Mouse (Mus musculus) limb, embryonic 13.5 days (tissue): ENCODE measurements at regions not wholly inside any gene's neighbourhood (a gene's known extent, or its start where the extent isn't known, plus 50 kb on each side); places are given as distances from the start of the nearest gene placed in this dataset.

Source experiments
- ATAC-seq: fragments of 200-750 bp; cut with Nextera tagmentation; 2 replicates; pipeline ENCODE4 v1.8.0; 2017; ENCODE audit warnings: low read depth, moderate number of reproducible peaks, moderate TSS enrichment; ENCODE audit not compliant: low FRiP score
- H3K27ac ChIP-seq: fragments of 300-500 bp; sonication (generic); 2 replicates; pipeline ENCODE4 v1.5.1; 2015; ENCODE audit warnings: inconsistent platforms, mild to moderate bottlenecking, moderate library complexity
- H3K27me3 ChIP-seq: fragments of 300-500 bp; sonication (generic); 2 replicates; pipeline ENCODE4 v1.6.1; 2015; ENCODE audit warnings: mild to moderate bottlenecking, inconsistent platforms
- H3K36me3 ChIP-seq: fragments of 300-500 bp; sonication (generic); 2 replicates; pipeline ENCODE4 v1.6.1; 2015; ENCODE audit warnings: inconsistent platforms, mild to moderate bottlenecking, moderate library complexity
- H3K4me1 ChIP-seq: fragments of 300-500 bp; sonication (generic); 2 replicates; pipeline ENCODE4 v1.6.1; 2015; ENCODE audit warnings: inconsistent platforms
- H3K4me2 ChIP-seq: fragments of 300-500 bp; sonication (generic); replicated peaks from 2 replicates; pipeline ENCODE4 v1.6.1; 2015; ENCODE audit warnings: inconsistent platforms, mild to moderate bottlenecking, moderate library complexity
- H3K4me3 ChIP-seq: fragments of 300-500 bp; sonication (generic); 2 replicates; pipeline ENCODE4 v1.5.1; 2015; ENCODE audit warnings: moderate library complexity, mild to moderate bottlenecking, inconsistent platforms
- H3K9ac ChIP-seq: fragments of 300-500 bp; sonication (generic); 2 replicates; pipeline ENCODE4 v1.6.1; 2015; ENCODE audit warnings: mild to moderate bottlenecking, inconsistent platforms
- H3K9me3 ChIP-seq: fragments of 300-500 bp; sonication (generic); 2 replicates; pipeline ENCODE4 v1.6.1; 2016; ENCODE audit warnings: inconsistent platforms
- WGBS: fragments of 180-500 bp; shearing (Covaris S2); methylation state at CpG from one replicate; pipeline ENCODE4 v1.1.7; 2015; 5-methylcytosine and 5-hydroxymethylcytosine counted together

DNA sequence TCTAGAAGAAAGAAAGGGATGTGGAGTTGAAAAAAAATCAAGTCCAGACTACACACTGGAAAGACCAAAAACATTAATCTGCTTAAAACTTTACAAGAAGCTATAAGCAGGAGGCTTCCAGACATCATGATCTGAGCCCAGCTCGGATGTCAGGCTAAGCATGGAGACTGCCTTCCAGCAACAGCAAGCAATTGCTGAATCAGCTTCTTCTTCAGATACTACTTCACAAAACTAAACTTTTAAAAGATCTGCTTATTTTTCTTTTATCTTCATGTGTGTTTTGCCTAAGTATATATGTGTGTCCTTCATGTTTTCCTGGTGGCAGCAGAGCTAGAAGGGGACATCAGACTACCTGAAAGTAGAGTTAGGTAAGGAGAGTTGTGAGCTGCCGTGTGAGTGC is 266.6 kb upstream of the 4930412O13Rik start:
- WGBS = 60% methylated on average over 2 of the region's 2 CpGs
- H3K36me3 ChIP-seq = no peaks in the 10 kb centered on the region
- H3K9ac ChIP-seq = no peak overlapping the region

DNA sequence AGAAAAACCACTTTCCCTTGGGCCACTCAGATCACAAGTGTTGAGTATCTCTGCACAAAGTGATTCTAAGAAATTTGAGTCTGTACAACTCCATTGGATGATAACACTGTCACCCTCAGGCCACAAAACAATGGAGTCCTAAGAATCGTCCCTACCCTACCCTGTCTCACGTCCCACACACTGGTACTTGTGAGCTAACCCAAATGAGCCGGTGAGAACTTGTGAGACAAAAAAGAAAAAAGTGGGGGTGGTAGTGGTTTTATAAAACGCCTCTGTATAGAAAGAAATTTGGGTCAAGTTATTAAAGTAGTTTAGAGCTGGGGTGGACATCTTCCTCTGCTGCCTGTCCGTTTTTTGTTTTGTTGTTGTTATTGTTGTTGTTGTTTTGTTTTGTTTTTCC is 264.8 kb upstream of the 4930412O13Rik start:
- Histone ChIP-seq H3K4me1 (0 out of 2 replicates have a peak, but pooled peaks cover 7% of the 10 kb centered on the region), H3K4me2 (no peak overlapping the region), H3K27me3 (no peaks in the 10 kb centered on the region), H3K9ac (no peak overlapping the region), H3K9me3 (no peaks in the 10 kb centered on the region; the same call in 1 of the 2 replicates), H3K27ac (no peak overlapping the region), H3K4me3 (no peak overlapping the region), H3K36me3 (no peaks in the 10 kb centered on the region)
- 86% methylated on average over 5 of the region's 5 CpGs for WGBS
- ATAC-seq = no peak

More for the DNA sequence above, 266.6 kb upstream of the 4930412O13Rik start:
- no peaks in the 10 kb centered on the region for H3K4me1 ChIP-seq
- H3K4me3 ChIP-seq = no peak overlapping the region
- no peak overlapping the region for H3K4me2 ChIP-seq
- H3K27me3 ChIP-seq = no peaks in the 10 kb centered on the region
- ATAC-seq = no peak
- no peaks in the 10 kb centered on the region; the same call in 1 of the 2 replicates for H3K9me3 ChIP-seq
- no peak overlapping the region for H3K27ac ChIP-seq

DNA sequence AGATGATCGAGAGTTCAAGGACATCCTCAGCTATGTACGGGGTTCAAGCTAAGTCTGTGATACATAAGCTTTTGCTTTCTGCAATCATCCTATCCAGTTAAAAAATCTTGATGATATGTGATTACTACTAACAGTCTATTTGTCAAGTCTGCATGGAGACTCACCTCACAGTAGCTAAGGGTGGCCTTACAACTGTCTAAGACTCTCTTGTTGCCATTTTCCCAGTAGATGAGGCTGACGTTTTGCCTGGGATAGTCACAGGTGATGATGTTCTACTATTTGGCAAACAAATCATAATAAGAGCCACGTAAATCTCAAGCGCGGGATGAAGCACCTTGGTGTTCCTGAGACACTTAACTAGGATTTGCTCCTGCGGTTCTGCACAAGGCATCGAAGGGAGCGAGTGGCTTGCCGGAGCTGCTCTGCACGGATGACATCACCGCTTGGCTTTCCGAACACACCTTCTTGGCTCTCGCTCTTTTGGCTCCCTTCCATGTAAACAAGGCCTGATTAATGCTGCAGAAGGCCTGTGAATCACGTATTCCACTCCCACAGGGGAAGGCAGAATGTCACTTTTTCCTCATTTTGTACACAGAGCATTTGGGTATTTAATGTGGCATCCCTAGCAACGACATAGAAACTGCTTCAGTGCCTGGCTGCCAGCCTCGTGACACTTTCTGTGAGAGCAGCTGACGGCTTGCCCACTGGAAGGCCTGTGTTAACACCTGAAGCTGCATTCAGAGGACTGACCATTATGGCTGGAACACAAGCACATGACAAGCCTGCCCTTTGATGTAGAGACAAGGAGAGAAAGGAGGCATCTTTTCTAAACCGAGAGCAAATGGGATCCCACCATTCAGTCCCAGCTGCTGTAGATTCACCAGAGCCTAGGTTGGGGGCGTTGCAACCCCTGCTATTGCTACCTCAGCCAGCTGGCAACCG is 260.5 kb upstream of the 4930412O13Rik start:
- H3K4me2 ChIP-seq = no peak overlapping the region; the same call in 1 of the 2 replicates
- 57% methylated on average over 21 of the region's 21 CpGs for WGBS
- H3K9ac ChIP-seq = no peak overlapping the region
- no peak overlapping the region for H3K4me3 ChIP-seq
- no peaks in the 10 kb centered on the region; the same call in 1 of the 2 replicates for H3K9me3 ChIP-seq
- H3K36me3 ChIP-seq = no peaks in the 10 kb centered on the region
- H3K4me1 ChIP-seq = 0 out of 2 replicates have a peak, but pooled peaks cover 7% of the 10 kb centered on the region
- ATAC-seq = peak; percentile 81
- H3K27ac ChIP-seq = no peak overlapping the region
- H3K27me3 ChIP-seq = no peaks in the 10 kb centered on the region

DNA sequence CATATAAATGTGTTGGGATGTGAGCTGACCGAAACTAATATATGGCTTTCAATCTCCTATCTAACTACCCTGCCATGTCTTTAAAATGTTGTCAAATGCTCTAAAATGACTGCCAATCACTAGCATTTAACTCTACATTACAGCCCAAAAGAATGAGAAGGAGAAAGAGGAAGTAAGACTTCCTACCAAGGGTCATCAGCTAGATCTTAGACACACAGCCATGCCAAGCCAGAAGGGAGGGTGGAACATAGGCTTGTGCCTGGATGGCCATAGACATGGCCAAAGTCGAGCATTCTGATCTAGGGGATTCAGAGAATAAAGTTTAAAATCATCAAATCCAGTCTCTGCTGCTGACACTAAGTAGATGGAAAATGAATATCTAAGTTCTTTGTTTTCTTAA is 257.4 kb upstream of the 4930412O13Rik start:
- no peak for ATAC-seq
- WGBS = 87% methylated on average over 2 of the region's 2 CpGs
- H3K27ac ChIP-seq = no peak overlapping the region

DNA sequence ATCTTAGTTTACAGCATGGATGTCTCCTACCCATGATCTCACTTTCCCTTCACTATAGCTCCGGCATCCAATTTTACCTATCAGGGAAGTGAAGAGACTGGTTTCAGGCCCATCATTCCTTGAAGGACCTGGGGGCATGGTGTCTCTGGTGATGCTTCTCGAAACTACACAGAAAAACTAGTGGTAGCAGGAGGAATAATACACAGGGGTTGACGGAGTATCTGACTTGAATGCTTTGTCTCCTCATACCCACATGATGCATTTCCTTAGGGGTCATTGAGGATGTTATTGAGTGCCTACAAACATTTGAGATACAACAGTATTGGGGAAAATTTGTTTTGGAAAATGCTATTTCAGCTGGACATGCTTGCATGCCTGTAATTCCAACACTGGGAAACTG is 253.0 kb upstream of the 4930412O13Rik start:
- Histone ChIP-seq H3K27ac (no peak overlapping the region), H3K4me1 (0 out of 2 replicates have a peak, but pooled peaks cover 5% of the 10 kb centered on the region), H3K27me3 (no peaks in the 10 kb centered on the region), H3K9me3 (no peaks in the 10 kb centered on the region), H3K4me2 (no peak overlapping the region), H3K4me3 (no peak overlapping the region), H3K9ac (no peak overlapping the region), H3K36me3 (no peaks in the 10 kb centered on the region)
- ATAC-seq = no peak
- 86% methylated on average over 3 of the region's 3 CpGs for WGBS

More for the DNA sequence above, 257.4 kb upstream of the 4930412O13Rik start:
- Histone ChIP-seq H3K9me3 (no peaks in the 10 kb centered on the region), H3K36me3 (no peaks in the 10 kb centered on the region), H3K4me2 (no peak overlapping the region), H3K27me3 (no peaks in the 10 kb centered on the region), H3K9ac (no peak overlapping the region), H3K4me1 (0 out of 2 replicates have a peak, but pooled peaks cover 7% of the 10 kb centered on the region), H3K4me3 (no peak overlapping the region)

DNA sequence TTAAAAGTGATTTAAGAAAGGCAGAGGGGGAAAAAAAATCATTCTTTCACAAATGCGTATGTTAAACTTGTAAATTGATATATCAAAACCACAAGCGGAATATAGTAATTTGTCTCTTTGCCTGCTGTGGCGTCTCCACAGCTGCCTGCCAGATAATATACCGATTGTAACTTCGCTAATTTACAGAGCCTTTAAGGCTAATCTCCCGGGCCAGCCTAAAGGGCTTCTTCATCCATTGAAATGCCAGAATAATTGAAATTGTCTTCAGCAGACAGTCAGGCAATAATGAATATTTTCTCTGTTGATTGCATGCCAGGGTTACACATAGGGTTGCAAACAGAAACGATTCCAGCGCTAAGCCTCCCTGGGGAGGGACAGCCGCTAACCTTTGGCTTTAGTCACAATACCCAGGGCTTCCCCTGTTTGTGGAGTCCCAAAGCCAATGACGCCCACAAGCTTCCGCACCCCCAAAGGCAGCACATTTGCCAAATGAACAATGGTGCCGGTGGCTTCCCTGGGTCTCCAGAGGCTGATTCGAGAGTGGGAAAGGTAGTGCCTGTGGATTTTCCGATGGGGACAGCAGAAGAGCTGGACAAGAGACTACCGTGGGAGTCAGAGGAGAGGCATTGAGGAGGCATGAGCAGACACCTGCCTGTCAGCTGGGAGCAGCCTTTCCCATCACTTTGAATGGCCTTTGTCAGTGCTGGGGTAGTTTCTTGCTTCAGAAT is 248.2 kb upstream of the 4930412O13Rik start:
- ATAC-seq = no peak
- Histone ChIP-seq H3K4me3 (no peak overlapping the region), H3K27me3 (no peaks in the 10 kb centered on the region), H3K27ac (no peak overlapping the region), H3K4me1 (0 out of 2 replicates have a peak, but pooled peaks cover 6% of the 10 kb centered on the region), H3K4me2 (no peak overlapping the region), H3K9ac (no peak overlapping the region), H3K9me3 (no peaks in the 10 kb centered on the region), H3K36me3 (no peaks in the 10 kb centered on the region)
- WGBS = 43% methylated on average over 15 of the region's 15 CpGs

DNA sequence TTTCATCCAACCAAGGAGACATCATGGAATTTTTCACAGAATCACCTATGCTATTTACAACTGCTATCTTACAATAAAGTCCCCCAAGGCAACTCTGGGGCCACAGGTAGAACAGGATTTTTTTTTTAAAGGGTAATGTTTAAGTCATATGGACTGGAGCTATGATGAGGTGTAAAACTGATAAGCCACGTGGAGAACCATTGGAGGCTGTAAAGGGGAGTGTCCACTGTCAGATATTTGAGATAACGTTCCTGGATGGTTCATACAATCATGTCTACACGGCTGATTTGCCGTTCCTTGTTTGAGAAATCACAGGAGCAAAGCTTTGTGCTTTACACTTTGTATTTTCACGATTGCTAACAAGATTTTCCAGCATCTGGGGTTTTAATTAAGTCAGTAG is 241.8 kb upstream of the 4930412O13Rik start:
- peaks cover 3% of the 10 kb centered on the region; the same call in 1 of the 2 replicates for H3K27me3 ChIP-seq
- no peaks in the 10 kb centered on the region for H3K4me1 ChIP-seq
- H3K36me3 ChIP-seq = no peaks in the 10 kb centered on the region
- no peak for ATAC-seq
- H3K9me3 ChIP-seq = no peaks in the 10 kb centered on the region
- no peak overlapping the region for H3K4me3 ChIP-seq
- no peak overlapping the region for H3K4me2 ChIP-seq
- H3K9ac ChIP-seq = no peak overlapping the region
- no peak overlapping the region for H3K27ac ChIP-seq
- 66% methylated on average over 5 of the region's 5 CpGs for WGBS

DNA sequence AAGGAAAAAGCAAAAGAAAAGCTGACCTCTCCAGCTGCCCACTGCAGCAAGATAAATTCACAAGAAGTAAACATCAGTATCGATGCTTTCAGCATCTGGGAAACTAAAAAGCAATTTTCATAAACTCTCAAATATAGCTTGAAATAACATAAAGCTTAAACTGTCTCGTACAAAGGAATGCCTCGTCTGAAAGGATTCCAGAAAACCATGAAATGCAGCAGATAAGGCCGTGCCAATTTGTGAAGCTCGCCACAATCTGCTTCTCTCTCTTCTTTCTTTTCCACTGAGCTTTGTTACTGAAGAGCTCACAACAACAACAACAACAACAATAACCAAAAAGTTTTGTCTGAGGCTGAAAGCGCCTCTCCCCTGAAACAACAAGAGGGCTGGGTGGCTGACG is 239.4 kb upstream of the 4930412O13Rik start:
- no peak for ATAC-seq
- 81% methylated on average over 7 of the region's 7 CpGs for WGBS
- no peaks in the 10 kb centered on the region for H3K9me3 ChIP-seq
- no peak overlapping the region for H3K27ac ChIP-seq
- no peaks in the 10 kb centered on the region for H3K36me3 ChIP-seq
- H3K4me2 ChIP-seq = no peak overlapping the region
- H3K4me3 ChIP-seq = no peak overlapping the region
- H3K4me1 ChIP-seq = no peaks in the 10 kb centered on the region
- H3K27me3 ChIP-seq = peaks cover 3% of the 10 kb centered on the region; the same call in 1 of the 2 replicates
- no peak overlapping the region for H3K9ac ChIP-seq

DNA sequence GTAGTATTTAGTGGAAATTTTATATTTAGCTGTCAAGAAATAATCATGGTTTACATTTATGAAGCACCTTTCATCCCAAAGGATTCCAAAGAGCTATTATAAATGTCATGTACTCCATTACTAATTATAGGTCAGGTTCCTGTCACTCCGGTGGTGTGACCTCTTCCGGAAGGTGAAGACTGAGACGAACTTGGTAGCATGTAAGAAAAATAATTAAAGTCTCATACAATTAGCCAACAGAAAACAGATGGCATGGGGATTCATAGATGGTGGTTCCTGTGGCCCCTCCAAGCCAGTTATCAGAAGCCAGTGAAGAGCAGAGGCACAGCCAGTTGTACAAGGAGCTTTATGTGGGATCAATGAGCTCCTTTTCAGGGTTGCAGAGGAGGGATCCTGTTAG is 238.6 kb upstream of the 4930412O13Rik start:
- Histone ChIP-seq H3K4me1 (no peaks in the 10 kb centered on the region), H3K27ac (no peak overlapping the region), H3K4me3 (no peak overlapping the region), H3K4me2 (no peak overlapping the region), H3K9me3 (no peaks in the 10 kb centered on the region), H3K27me3 (peaks cover 3% of the 10 kb centered on the region; the same call in 1 of the 2 replicates), H3K9ac (no peak overlapping the region), H3K36me3 (no peaks in the 10 kb centered on the region)
- no peak for ATAC-seq
- 39% methylated on average over 3 of the region's 3 CpGs for WGBS

DNA sequence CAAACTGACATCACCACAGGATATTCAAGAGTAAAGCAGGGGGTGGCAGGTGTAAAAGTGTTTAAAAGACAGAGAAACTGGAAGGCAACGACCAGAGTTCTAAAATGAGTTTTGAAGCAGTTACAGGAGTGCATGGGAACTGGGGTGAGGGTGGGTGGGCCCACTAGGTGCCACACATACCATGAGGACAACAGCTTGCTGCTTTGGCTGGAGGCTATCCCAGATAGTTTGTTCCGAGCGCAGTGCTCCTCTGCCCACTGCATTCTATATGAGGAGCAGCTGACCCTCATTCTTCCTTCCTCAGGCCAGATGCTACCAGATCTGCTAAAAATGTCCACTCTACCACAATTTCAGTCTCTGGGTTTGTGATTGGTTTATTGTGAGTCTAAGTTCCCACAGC is 234.6 kb upstream of the 4930412O13Rik start:
- no peaks in the 10 kb centered on the region for H3K36me3 ChIP-seq
- H3K9me3 ChIP-seq = no peaks in the 10 kb centered on the region
- no peak for ATAC-seq
- no peak overlapping the region for H3K4me2 ChIP-seq
- 64% methylated on average over 3 of the region's 3 CpGs for WGBS
- no peak overlapping the region for H3K27ac ChIP-seq
- H3K4me1 ChIP-seq = no peaks in the 10 kb centered on the region
- no peak overlapping the region for H3K9ac ChIP-seq
- H3K4me3 ChIP-seq = no peak overlapping the region
- H3K27me3 ChIP-seq = peaks cover 3% of the 10 kb centered on the region; the same call in 1 of the 2 replicates

DNA sequence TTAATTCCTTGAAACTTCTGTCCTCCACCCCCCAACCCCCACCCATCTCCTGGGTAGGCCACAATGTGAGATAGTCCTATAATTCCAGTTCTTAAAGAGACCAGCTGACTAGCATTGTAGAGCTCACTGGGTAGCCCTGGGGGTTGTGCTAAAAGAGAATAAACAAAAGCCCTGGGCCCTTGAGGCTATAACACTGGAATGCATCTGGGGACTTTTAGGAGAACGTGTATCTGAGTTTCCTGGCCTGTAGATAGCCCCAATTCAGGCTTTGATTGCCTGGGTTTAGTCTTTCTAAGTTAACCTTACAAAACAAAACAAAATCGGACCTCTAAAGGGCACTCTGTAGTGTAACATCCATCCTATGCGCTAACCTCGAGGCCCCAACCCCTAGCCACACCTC is 234.1 kb upstream of the 4930412O13Rik start:
- H3K4me2 ChIP-seq = no peak overlapping the region
- H3K27me3 ChIP-seq = peaks cover 3% of the 10 kb centered on the region; the same call in 1 of the 2 replicates
- ATAC-seq = no peak
- WGBS = 17% methylated on average over 4 of the region's 4 CpGs
- no peak overlapping the region for H3K27ac ChIP-seq
- H3K9me3 ChIP-seq = no peaks in the 10 kb centered on the region
- no peaks in the 10 kb centered on the region for H3K36me3 ChIP-seq
- H3K9ac ChIP-seq = no peak overlapping the region
- H3K4me1 ChIP-seq = no peaks in the 10 kb centered on the region
- no peak overlapping the region for H3K4me3 ChIP-seq

DNA sequence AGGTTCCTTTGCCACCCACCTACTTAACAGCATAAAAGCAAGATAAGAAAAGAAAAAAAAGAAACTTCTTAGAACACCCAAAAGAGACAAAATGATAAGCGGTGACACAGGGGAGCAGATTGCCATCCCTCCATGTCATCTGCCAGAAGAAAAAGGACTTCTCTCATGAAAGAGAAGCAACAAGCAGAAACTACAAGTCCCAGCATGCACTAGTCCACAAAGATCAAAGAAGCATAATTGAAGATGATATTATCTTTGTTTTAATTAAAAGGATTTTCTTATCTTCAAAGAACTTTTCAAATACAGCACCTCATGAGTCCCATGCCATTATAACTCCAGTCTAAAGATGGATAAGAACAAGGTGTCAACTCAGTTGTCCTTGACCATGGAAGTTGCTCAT is 231.0 kb upstream of the 4930412O13Rik start:
- Histone ChIP-seq H3K4me1 (no peaks in the 10 kb centered on the region), H3K4me2 (no peak overlapping the region), H3K27me3 (no peaks in the 10 kb centered on the region), H3K27ac (no peak overlapping the region), H3K9me3 (no peaks in the 10 kb centered on the region), H3K4me3 (no peak overlapping the region), H3K9ac (no peak overlapping the region), H3K36me3 (no peaks in the 10 kb centered on the region)
- ATAC-seq = no peak
- 96% methylated on average over 1 of the region's 1 CpGs for WGBS
